Mouse (Mus musculus): ENCODE measurements around the gene Ces1c. TPM values are rescaled to one million over a fixed set of nuclear protein-coding genes. Genes with fewer than 3 reads are reported as not detected.

Ces1c gene
- polyA plus RNA-seq, 1 experiment from 2014 or later = not detected

- H3K4me3 ChIP-seq = no peak overlapping the region
- no peak overlapping the region for H3K4me2 ChIP-seq
- H3K36me3 ChIP-seq = no peaks in the 10 kb centered on the region
- H3K9me3 ChIP-seq = no peaks in the 10 kb centered on the region
- H3K9ac ChIP-seq = no peak overlapping the region
- no peaks in the 10 kb centered on the region for H3K4me1 ChIP-seq (replicated peaks)
- no peaks in the 10 kb centered on the region for H3K27me3 ChIP-seq
- ATAC-seq (ENCODE audit: low read depth) = no peak; the same call in 1 of the 2 replicates
- no peak overlapping the region for H3K27ac ChIP-seq (replicated peaks)
Observed at GRCm38 (mm10) chr8:93095376-93095775, 35.7 kb downstream of the Ces1c start.

GRCm38 (mm10) chr8:93091324-93091723, 39.8 kb downstream of the Ces1c start:
- H3K27ac ChIP-seq (replicated peaks) = no peak overlapping the region
- H3K9ac ChIP-seq = no peak overlapping the region
- whole genome bisulfite sequencing = 69% methylated on average over 1 of the region's 1 CpGs

GRCm38 (mm10) chr8:93088686-93089122, 42.4 kb downstream of the Ces1c start:
- H3K9ac ChIP-seq = no peak overlapping the region
- H3K4me2 ChIP-seq = no peak overlapping the region
- no peaks in the 10 kb centered on the region for H3K36me3 ChIP-seq
- no peak for ATAC-seq (ENCODE audit: low read depth)
- no peaks in the 10 kb centered on the region for H3K27me3 ChIP-seq
- H3K4me1 ChIP-seq (replicated peaks) = peaks cover 7% of the 10 kb centered on the region; the same call in 1 of the 2 replicates
- no peaks in the 10 kb centered on the region for H3K9me3 ChIP-seq
- 7% methylated on average over 2 of the region's 2 CpGs for WGBS
- H3K27ac ChIP-seq (replicated peaks) = no peak overlapping the region
- H3K4me3 ChIP-seq = no peak overlapping the region

More at GRCm38 (mm10) chr8:93091324-93091723, 39.8 kb downstream of the Ces1c start:
- H3K4me1 ChIP-seq (replicated peaks) = peaks cover 7% of the 10 kb centered on the region; the same call in 1 of the 2 replicates
- H3K9me3 ChIP-seq = no peaks in the 10 kb centered on the region
- H3K4me2 ChIP-seq = no peak overlapping the region
- no peak for ATAC-seq (ENCODE audit: low read depth)
- no peak overlapping the region for H3K4me3 ChIP-seq
- H3K36me3 ChIP-seq = no peaks in the 10 kb centered on the region
- H3K27me3 ChIP-seq = no peaks in the 10 kb centered on the region

GRCm38 (mm10) chr8:93088193-93088592, 42.9 kb downstream of the Ces1c start:
- Histone ChIP-seq H3K36me3 (no peaks in the 10 kb centered on the region), H3K9me3 (no peaks in the 10 kb centered on the region), H3K4me1 (replicated peaks) (peaks cover 7% of the 10 kb centered on the region; the same call in 1 of the 2 replicates), H3K4me3 (no peak overlapping the region), H3K9ac (no peak overlapping the region), H3K4me2 (no peak overlapping the region), H3K27ac (replicated peaks) (no peak overlapping the region), H3K27me3 (no peaks in the 10 kb centered on the region)
- WGBS = 34% methylated on average over 7 of the region's 7 CpGs
- no peak for ATAC-seq (ENCODE audit: low read depth)

- Histone ChIP-seq H3K27ac (replicated peaks) (no peak within 1 kb of the TSS), H3K36me3 (no peaks in the 10 kb centered on the region), H3K27me3 (no peaks in the 10 kb centered on the region), H3K9me3 (no peaks in the 10 kb centered on the region), H3K4me3 (no peak within 1 kb of the TSS), H3K9ac (no peak within 1 kb of the TSS), H3K4me2 (no peak within 1 kb of the TSS), H3K4me1 (replicated peaks) (no peaks in the 10 kb centered on the region)
- WGBS = 83% methylated on average over 2 of the region's 2 CpGs
- no peak for ATAC-seq (ENCODE audit: low read depth)
Observed at GRCm38 (mm10) chr8:93079887-93080286, 51.2 kb downstream of the Ces1c start, which contains the start of gene Ces1b. Gene Ces1b (minus strand): TSS chr8:93080017.

GRCm38 (mm10) chr8:93075251-93075650, 55.8 kb downstream of the Ces1c start:
- H3K9ac ChIP-seq = no peak overlapping the region
- H3K27me3 ChIP-seq = no peaks in the 10 kb centered on the region
- no peaks in the 10 kb centered on the region for H3K9me3 ChIP-seq
- H3K4me3 ChIP-seq = no peak overlapping the region
- no peak for ATAC-seq (ENCODE audit: low read depth)
- no peak overlapping the region for H3K27ac ChIP-seq (replicated peaks)
- no peaks in the 10 kb centered on the region for H3K4me1 ChIP-seq (replicated peaks)
- WGBS = 88% methylated on average over 4 of the region's 4 CpGs
- H3K36me3 ChIP-seq = no peaks in the 10 kb centered on the region
- H3K4me2 ChIP-seq = no peak overlapping the region

GRCm38 (mm10) chr8:93063416-93064117, 67.5 kb downstream of the Ces1c start:
- Histone ChIP-seq H3K4me1 (replicated peaks) (no peaks in the 10 kb centered on the region), H3K4me2 (no peak overlapping the region), H3K36me3 (no peaks in the 10 kb centered on the region), H3K27ac (replicated peaks) (no peak overlapping the region), H3K9me3 (no peaks in the 10 kb centered on the region), H3K27me3 (no peaks in the 10 kb centered on the region), H3K4me3 (no peak overlapping the region), H3K9ac (no peak overlapping the region)
- 18% methylated on average over 3 of the region's 3 CpGs for WGBS
- ATAC-seq (ENCODE audit: low read depth) = no peak

GRCm38 (mm10) chr8:93059185-93059584, 71.9 kb downstream of the Ces1c start:
- Histone ChIP-seq H3K36me3 (no peaks in the 10 kb centered on the region), H3K9ac (no peak overlapping the region), H3K4me1 (replicated peaks) (no peaks in the 10 kb centered on the region), H3K4me2 (no peak overlapping the region), H3K4me3 (no peak overlapping the region), H3K27ac (replicated peaks) (no peak overlapping the region), H3K9me3 (no peaks in the 10 kb centered on the region), H3K27me3 (no peaks in the 10 kb centered on the region)
- no peak for ATAC-seq (ENCODE audit: low read depth)
- WGBS = 26% methylated on average over 2 of the region's 2 CpGs

GRCm38 (mm10) chr8:93055238-93055637, 75.8 kb downstream of the Ces1c start:
- H3K27ac ChIP-seq (replicated peaks) = no peak overlapping the region
- no peak overlapping the region for H3K4me3 ChIP-seq
- H3K9me3 ChIP-seq = no peaks in the 10 kb centered on the region
- no peak overlapping the region for H3K9ac ChIP-seq
- no peak for ATAC-seq (ENCODE audit: low read depth)
- no peaks in the 10 kb centered on the region for H3K27me3 ChIP-seq
- H3K4me1 ChIP-seq (replicated peaks) = no peaks in the 10 kb centered on the region
- no peak overlapping the region for H3K4me2 ChIP-seq
- WGBS = 73% methylated on average over 2 of the region's 2 CpGs
- no peaks in the 10 kb centered on the region for H3K36me3 ChIP-seq

Other genes starting within 250 kb of the Ces1c start
- 0.27 and 0.91 TPM in 2 replicates for gene Capns2, start 229.9 kb downstream of the Ces1c start, polyA plus RNA-seq (2015; fragmentation: Nextera tagmentation; extraction: Ambion mirVana)
- gene Slc6a2, start 171.2 kb downstream of the Ces1c start, polyA plus RNA-seq (2015; fragmentation: Nextera tagmentation; extraction: Ambion mirVana) = 0.13 TPM in 1 of 2 replicates, not detected in the other
- not detected in 2 replicates for gene Ces1a, start 83.1 kb downstream of the Ces1c start, polyA plus RNA-seq (2015; fragmentation: Nextera tagmentation; extraction: Ambion mirVana)
- not detected in 2 replicates for gene Ces1b, start 51.3 kb downstream of the Ces1c start, polyA plus RNA-seq (2015; fragmentation: Nextera tagmentation; extraction: Ambion mirVana)
- 0.21 and 0.61 TPM in 2 replicates for gene Ces1d, start 66.6 kb upstream of the Ces1c start, polyA plus RNA-seq (2015; fragmentation: Nextera tagmentation; extraction: Ambion mirVana)
- not detected in 2 replicates for gene Ces1e, start 98.3 kb upstream of the Ces1c start, polyA plus RNA-seq (2015; fragmentation: Nextera tagmentation; extraction: Ambion mirVana)
- gene Ces1f, start 148.5 kb upstream of the Ces1c start, polyA plus RNA-seq (2015; fragmentation: Nextera tagmentation; extraction: Ambion mirVana) = not detected in 2 replicates
- gene Ces1g, start 206.0 kb upstream of the Ces1c start, polyA plus RNA-seq (2015; fragmentation: Nextera tagmentation; extraction: Ambion mirVana) = not detected in 2 replicates
- gene Ces1h, start 248.4 kb upstream of the Ces1c start, polyA plus RNA-seq (2015; fragmentation: Nextera tagmentation; extraction: Ambion mirVana) = not detected in 2 replicates

Measured in neural tube, embryonic 13.5 days (tissue).